Mouse (Mus musculus) hindbrain, postnatal 0 days (tissue): Measurements from ENCODE around the gene Metap1d. TPM values are rescaled to one million over a fixed set of nuclear protein-coding genes. Genes with fewer than 3 reads are reported as not detected.

Experiments used
- ATAC-seq: fragments of 200-750 bp; cut with Nextera tagmentation; 2 replicates; pipeline ENCODE4 v1.8.0; 2017; ENCODE audit warnings: mild to moderate bottlenecking, moderate TSS enrichment, moderate library complexity
- DNase-seq: peaks from one replicate; pipeline ENCODE4 v3.0.0-alpha.2; 2015; ENCODE audit warnings: low spot score
- H3K27ac ChIP-seq: fragments of 300-500 bp; sonication (generic); 2 replicates; pipeline ENCODE4 v1.5.1; 2014; ENCODE audit warnings: mild to moderate bottlenecking
- H3K27me3 ChIP-seq: fragments of 300-500 bp; sonication (generic); 2 replicates; pipeline ENCODE4 v1.6.1; 2014; ENCODE audit warnings: low read length, mixed read lengths; ENCODE audit not compliant: insufficient read depth
- H3K36me3 ChIP-seq: fragments of 300-500 bp; sonication (generic); 2 replicates; pipeline ENCODE4 v1.6.1; 2014; ENCODE audit warnings: low read length, mixed read lengths; ENCODE audit not compliant: insufficient read depth
- H3K4me1 ChIP-seq: fragments of 300-500 bp; sonication (generic); 2 replicates; pipeline ENCODE4 v1.6.1; 2014; ENCODE audit warnings: antibody characterized with exemption, low read length, mixed read lengths; ENCODE audit not compliant: insufficient read depth
- H3K4me2 ChIP-seq: fragments of 300-500 bp; sonication (generic); 2 replicates; pipeline ENCODE4 v1.6.1; 2014; ENCODE audit warnings: low read depth, mild to moderate bottlenecking, low read length, moderate library complexity, mixed read lengths
- H3K4me3 ChIP-seq: fragments of 300-500 bp; sonication (generic); 2 replicates; pipeline ENCODE4 v1.5.1; 2014; ENCODE audit warnings: low read length
- H3K9ac ChIP-seq: fragments of 300-500 bp; sonication (generic); replicated peaks from 2 replicates; pipeline ENCODE4 v1.6.1; 2014; ENCODE audit warnings: mild to moderate bottlenecking, low read length, moderate library complexity, mixed read lengths
- H3K9me3 ChIP-seq: fragments of 300-500 bp; sonication (generic); 2 replicates; pipeline ENCODE4 v1.6.1; 2016; ENCODE audit warnings: low read length, mixed read lengths
- CTCF ChIP-seq: IDR thresholded peaks from 2 replicates; pipeline ENCODE4 v1.5.1; 2016; ENCODE audit warnings: antibody characterized with exemption, control low read depth, low read depth
- WGBS: fragments of 180-500 bp; shearing (Covaris S2); extraction: QIAGEN DNeasy Blood & Tissue Kit; methylation state at CpG from one replicate; pipeline ENCODE4 v1.1.7; 2014; 5-methylcytosine and 5-hydroxymethylcytosine counted together
- polyA plus RNA-seq: library from polyadenylated mRNA; unstranded; fragments of >200 nt; fragmentation: Nextera tagmentation; extraction: Ambion mirVana; gene quantifications from 2 replicates; pipeline ENCODE4 v1.2.1, GENCODE M21; 2015
- total RNA-seq: library from RNA; depleted of rRNA; stranded (reverse); fragments of >200 nt; gene quantifications from 2 replicates; pipeline ENCODE4 v1.2.3, GENCODE M21; 2014

Metap1d gene
- total and polyA plus RNA-seq, 2 experiments from 2014 or later: 12.0 to 26.2 TPM

DNA sequence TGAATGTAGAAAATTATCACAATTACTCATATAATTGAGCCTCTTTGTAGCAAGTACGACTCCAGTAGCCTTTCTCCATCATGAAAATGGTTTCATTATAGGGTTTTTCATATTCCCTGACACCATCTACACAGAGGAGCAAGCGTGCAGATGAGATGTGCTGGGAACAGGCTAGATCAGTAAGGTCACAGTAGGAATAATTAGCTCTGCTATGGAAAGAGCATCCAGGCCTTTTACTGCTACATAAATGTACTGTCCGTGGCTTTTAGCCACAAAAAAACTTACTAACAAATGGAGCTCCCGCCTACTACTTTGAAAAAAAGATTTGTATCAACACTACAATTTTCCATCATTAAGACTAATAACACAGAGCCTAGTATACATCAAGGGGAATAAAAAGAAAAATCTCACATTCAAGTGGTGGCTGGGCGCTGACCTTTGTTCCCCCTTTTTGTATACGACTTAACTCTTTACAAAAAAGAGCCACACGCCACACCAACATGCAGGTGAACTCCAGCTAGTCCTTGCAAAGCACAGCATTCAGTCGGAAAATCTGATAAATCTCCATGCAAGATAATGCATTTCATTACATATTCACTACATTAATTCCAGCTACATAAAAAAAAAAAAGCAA lies 64.5 kb downstream of the Metap1d start:
- Histone ChIP-seq H3K4me1 (no peaks in the 10 kb centered on the region), H3K27me3 (peaks cover 21% of the 10 kb centered on the region), H3K4me2 (no peak overlapping the region), H3K9ac (no peak overlapping the region), H3K4me3 (no peak overlapping the region), H3K9me3 (no peaks in the 10 kb centered on the region), H3K27ac (no peak overlapping the region), H3K36me3 (no peaks in the 10 kb centered on the region)
- TF ChIP-seq CTCF: no peak
- ATAC-seq (no peak), DNase-seq (no peak)
- WGBS: 57% methylated on average over 8 of the region's 8 CpGs

DNA sequence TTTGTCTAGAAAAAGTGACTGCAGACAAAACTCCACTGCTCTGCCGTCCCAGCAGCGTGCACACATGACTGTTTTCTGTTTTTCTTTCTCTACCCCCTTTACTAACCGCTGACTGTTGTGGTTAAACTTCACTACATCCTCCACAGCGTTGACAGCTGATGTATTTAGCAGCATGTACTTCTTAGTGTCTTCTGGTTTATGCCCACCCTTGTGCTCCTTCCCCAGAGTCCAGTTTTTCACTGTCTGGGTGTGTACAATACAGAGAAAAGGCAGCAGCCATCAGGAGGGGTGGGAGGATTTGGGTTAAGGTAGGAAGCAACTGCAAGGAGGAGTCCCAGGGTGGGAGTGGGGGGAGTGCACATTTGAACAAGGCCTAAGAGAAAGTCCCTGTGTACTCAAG lies 69.8 kb downstream of the Metap1d start:
- ATAC-seq: no peak

DNA sequence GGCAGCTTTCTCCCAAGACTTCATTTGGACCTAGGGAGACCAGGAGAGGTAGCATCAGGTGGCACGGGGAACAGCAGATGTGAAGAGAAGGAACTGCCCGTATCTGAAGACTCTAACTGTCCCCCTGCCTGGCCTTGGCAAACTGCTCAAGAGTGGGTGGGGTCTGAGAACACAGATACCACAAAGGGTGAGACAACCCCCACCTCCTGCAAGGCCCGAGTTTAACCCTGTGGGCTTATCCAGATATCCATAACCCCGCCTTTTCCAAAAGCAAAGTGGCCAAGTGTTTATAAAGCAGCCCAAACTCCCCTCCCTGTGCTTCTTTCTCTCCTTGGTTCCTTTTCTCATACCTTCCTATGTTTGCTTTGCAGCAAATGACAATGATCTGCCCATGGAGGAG lies 70.4 kb downstream of the Metap1d start:
- no peak overlapping the region for H3K27ac ChIP-seq
- no peaks in the 10 kb centered on the region for H3K36me3 ChIP-seq
- H3K4me1 ChIP-seq: no peaks in the 10 kb centered on the region
- peaks cover 75% of the 10 kb centered on the region for H3K27me3 ChIP-seq
- H3K4me3 ChIP-seq: no peak overlapping the region
- WGBS: 63% methylated on average over 4 of the region's 4 CpGs
- H3K4me2 ChIP-seq: no peak overlapping the region
- H3K9me3 ChIP-seq: no peaks in the 10 kb centered on the region
- no peak overlapping the region for H3K9ac ChIP-seq
- no peak for DNase-seq
- ATAC-seq: no peak
- no peak for TF ChIP-seq CTCF

More for the DNA sequence above, 69.8 kb downstream of the Metap1d start:
- no peak overlapping the region for H3K4me2 ChIP-seq
- no peak for TF ChIP-seq CTCF
- H3K4me3 ChIP-seq: no peak overlapping the region
- no peaks in the 10 kb centered on the region for H3K36me3 ChIP-seq
- no peaks in the 10 kb centered on the region for H3K4me1 ChIP-seq
- H3K27ac ChIP-seq: no peak overlapping the region
- WGBS: 82% methylated on average over 4 of the region's 4 CpGs
- peaks cover 70% of the 10 kb centered on the region for H3K27me3 ChIP-seq
- no peaks in the 10 kb centered on the region for H3K9me3 ChIP-seq
- DNase-seq: no peak
- H3K9ac ChIP-seq: no peak overlapping the region

DNA sequence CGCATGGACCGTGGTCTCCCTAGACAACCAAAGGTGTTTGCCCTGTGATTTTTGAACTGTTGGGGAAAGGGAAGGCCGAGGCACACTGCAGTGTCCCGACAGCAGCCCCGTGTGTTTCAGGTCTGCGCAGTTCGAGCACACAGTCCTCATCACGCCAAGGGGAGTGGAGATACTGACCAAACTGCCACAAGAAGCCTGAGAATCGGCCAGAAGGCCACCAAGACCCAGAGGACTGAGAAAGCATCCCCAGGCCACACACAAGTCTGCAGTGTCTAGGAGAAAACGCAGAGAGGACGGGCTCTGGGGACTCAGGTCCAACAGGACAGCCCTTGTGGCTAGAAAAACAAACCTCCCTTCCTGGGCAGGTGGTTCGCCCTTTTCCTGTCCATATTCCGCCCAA lies 71.7 kb downstream of the Metap1d start:
- no peaks in the 10 kb centered on the region for H3K4me1 ChIP-seq
- H3K27ac ChIP-seq: no peak overlapping the region
- TF ChIP-seq CTCF: no peak
- H3K4me2 ChIP-seq: no peak overlapping the region
- no peaks in the 10 kb centered on the region for H3K36me3 ChIP-seq
- no peak for DNase-seq
- 33% methylated on average over 13 of the region's 13 CpGs for WGBS
- H3K9ac ChIP-seq: no peak overlapping the region
- ATAC-seq: no peak
- H3K9me3 ChIP-seq: no peaks in the 10 kb centered on the region
- no peak overlapping the region for H3K4me3 ChIP-seq
- H3K27me3 ChIP-seq: peaks cover 85% of the 10 kb centered on the region

DNA sequence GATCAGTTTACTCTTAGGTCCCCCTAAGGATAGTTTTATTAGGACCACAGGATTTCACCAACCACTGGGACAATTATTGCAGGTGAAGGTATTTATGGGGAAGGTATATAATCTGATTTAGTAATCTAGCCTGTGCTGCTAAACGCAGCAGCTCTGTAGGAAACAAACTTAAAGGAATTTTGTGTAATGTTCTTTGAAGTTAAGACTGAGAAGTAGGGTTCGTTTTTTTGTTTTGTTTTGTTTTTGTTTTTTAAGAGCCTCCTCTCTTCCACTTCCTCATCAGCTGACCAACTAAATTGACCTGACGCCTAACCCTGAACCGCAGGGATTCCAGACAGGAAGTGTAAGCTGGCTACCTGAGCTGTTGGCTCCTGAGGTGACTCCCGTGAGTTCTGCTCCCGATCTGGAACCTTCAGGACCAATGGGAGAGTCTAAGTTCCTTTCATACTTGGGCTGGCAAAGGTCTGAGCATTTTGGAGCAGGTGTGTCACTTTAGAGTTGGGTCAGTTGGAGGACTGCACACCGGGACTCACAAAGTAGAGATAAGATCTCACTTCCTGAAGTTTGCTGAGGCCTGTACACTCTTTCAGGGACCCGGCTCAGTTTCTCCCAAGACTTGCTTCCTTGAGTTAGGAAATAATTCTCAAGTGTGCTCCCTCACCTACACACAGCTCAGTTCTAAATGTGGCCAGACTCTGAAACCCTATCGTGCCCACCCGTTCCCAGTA lies 73.7 kb downstream of the Metap1d start:
- no peak overlapping the region for H3K4me2 ChIP-seq
- no peaks in the 10 kb centered on the region for H3K4me1 ChIP-seq
- H3K9ac ChIP-seq: no peak overlapping the region
- ATAC-seq (no peak), DNase-seq (no peak)
- H3K36me3 ChIP-seq: no peaks in the 10 kb centered on the region
- H3K27ac ChIP-seq: no peak overlapping the region
- H3K27me3 ChIP-seq: peaks cover 87% of the 10 kb centered on the region
- WGBS: 4% methylated on average over 10 of the region's 10 CpGs
- H3K9me3 ChIP-seq: no peaks in the 10 kb centered on the region
- TF ChIP-seq CTCF: no peak
- no peak overlapping the region for H3K4me3 ChIP-seq

DNA sequence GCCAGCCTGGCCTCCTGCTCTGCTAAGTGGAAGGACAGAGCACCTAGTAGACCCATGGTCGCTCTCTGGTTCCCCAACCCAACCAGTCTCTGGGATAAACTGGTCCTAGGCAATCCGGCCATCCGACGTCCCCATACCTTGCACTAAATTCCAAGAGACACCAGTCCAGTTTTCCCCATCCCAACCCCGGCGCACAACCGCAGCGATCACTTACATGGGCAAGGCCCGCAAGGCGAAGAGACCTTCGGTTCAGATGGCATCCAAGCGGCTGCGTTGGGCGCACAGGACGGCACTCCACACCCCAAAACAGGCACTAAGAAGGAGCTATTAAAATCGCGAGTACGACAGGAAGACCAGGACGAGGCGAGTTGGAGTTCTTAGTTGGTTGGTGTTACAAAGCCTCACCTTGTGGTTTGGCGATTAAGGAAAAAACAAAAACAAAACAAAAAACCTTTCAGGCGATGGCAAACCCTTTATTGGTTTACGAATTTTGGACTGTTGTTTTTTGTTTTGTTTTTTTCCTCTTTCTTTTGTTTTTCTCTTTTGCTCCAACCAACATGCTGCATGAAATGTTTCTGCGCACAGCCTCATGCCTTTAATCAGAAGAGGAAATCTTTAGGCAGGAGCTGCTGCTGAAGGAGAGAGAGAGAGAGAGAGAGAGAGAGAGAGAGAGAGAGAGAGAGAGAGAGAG lies 74.4 kb downstream of the Metap1d start:
- WGBS: 3% methylated on average over 24 of the region's 24 CpGs
- no peak overlapping the region for H3K27ac ChIP-seq

More for the DNA sequence above, 74.4 kb downstream of the Metap1d start:
- H3K4me1 ChIP-seq: no peaks in the 10 kb centered on the region
- no peaks in the 10 kb centered on the region for H3K9me3 ChIP-seq
- no peak overlapping the region for H3K9ac ChIP-seq
- ATAC-seq: no peak
- H3K36me3 ChIP-seq: no peaks in the 10 kb centered on the region
- no peak for TF ChIP-seq CTCF
- peaks cover 88% of the 10 kb centered on the region for H3K27me3 ChIP-seq
- no peak for DNase-seq
- H3K4me2 ChIP-seq: no peak overlapping the region
- no peak overlapping the region for H3K4me3 ChIP-seq
